Mouse (Mus musculus) cortical plate, adult 2 months (tissue): ENCODE results near the gene Ccdc80. TPM values are rescaled to one million over a fixed set of nuclear protein-coding genes. Genes with fewer than 3 reads are reported as not detected.

Experiments used
- H3K27ac ChIP-seq: fragments of 200-500 bp; 2 replicates; pipeline ENCODE4 v1.5.1; 2012; ENCODE audit warnings: low read length, control low read depth, inconsistent platforms; ENCODE audit not compliant: insufficient read depth
- H3K4me1 ChIP-seq: fragments of 200-500 bp; 2 replicates; pipeline ENCODE4 v1.6.1; 2011; ENCODE audit warnings: low read length; ENCODE audit not compliant: control insufficient read depth, insufficient read depth
- H3K4me3 ChIP-seq: fragments of 200-500 bp; 2 replicates; pipeline ENCODE4 v1.5.1; 2011; ENCODE audit warnings: mild to moderate bottlenecking, low read length, control low read depth; ENCODE audit not compliant: insufficient read depth
- CTCF ChIP-seq: fragments of 200-500 bp; IDR thresholded peaks from 2 replicates; pipeline ENCODE4 v1.5.1; 2011; ENCODE audit warnings: mild to moderate bottlenecking, control low read depth, low read length; ENCODE audit not compliant: insufficient read depth; ENCODE audit errors: extremely low read depth
- POLR2A ChIP-seq: fragments of 200-500 bp; IDR thresholded peaks from 2 replicates; pipeline ENCODE4 v1.6.1; 2011; ENCODE audit warnings: mild to moderate bottlenecking, low read length, control low read depth; ENCODE audit not compliant: insufficient read depth; ENCODE audit errors: extremely low read depth
- polyA plus RNA-seq: library from polyadenylated mRNA; depleted of rRNA; stranded (reverse); fragments of >200 nt; gene quantifications from 2 replicates; pipeline ENCODE4 v1.2.3, GENCODE M21; 2012

Gene Ccdc80
- polyA plus RNA-seq, 1 experiment, result 8.3 TPM

GRCm38 (mm10) chr16:45090005-45090404 lies 3.2 kb upstream of the Ccdc80 start:
- 0 out of 2 replicates have a peak, but pooled peaks cover 2% of the 10 kb centered on the region for H3K4me1 ChIP-seq
- no peak overlapping the region for H3K27ac ChIP-seq
- no peak for TF ChIP-seq POLR2A
- TF ChIP-seq CTCF, result peak; percentile 88

GRCm38 (mm10) chr16:45094136-45094756 lies 1.0 kb downstream of the Ccdc80 start:
- Histone ChIP-seq H3K4me3 (peak overlapping the region; percentile 4; the same call in 1 of the 2 replicates), H3K4me1 (0 out of 2 replicates have a peak, but pooled peaks cover 2% of the 10 kb centered on the region), H3K27ac (no peak overlapping the region)
- TF ChIP-seq CTCF (no peak), POLR2A (no peak)

More at GRCm38 (mm10) chr16:45090005-45090404, 3.2 kb upstream of the Ccdc80 start:
- no peak overlapping the region for H3K4me3 ChIP-seq

GRCm38 (mm10) chr16:45095030-45095429 lies 1.8 kb downstream of the Ccdc80 start:
- Histone ChIP-seq H3K27ac (no peak overlapping the region), H3K4me1 (0 out of 2 replicates have a peak, but pooled peaks cover 2% of the 10 kb centered on the region), H3K4me3 (no peak overlapping the region)
- no peak for TF ChIP-seq CTCF
- TF ChIP-seq POLR2A, result no peak

GRCm38 (mm10) chr16:45095561-45096482 lies 2.6 kb downstream of the Ccdc80 start:
- TF ChIP-seq CTCF (no peak), POLR2A (no peak)
- H3K4me3 ChIP-seq, result peak overlapping the region; percentile 14

GRCm38 (mm10) chr16:45097467-45097866 lies 4.3 kb downstream of the Ccdc80 start:
- H3K27ac ChIP-seq, result no peak overlapping the region
- no peak overlapping the region for H3K4me3 ChIP-seq
- H3K4me1 ChIP-seq, result 0 out of 2 replicates have a peak, but pooled peaks cover 2% of the 10 kb centered on the region
- no peak for TF ChIP-seq POLR2A
- no peak for TF ChIP-seq CTCF

More at GRCm38 (mm10) chr16:45095561-45096482, 2.6 kb downstream of the Ccdc80 start:
- Histone ChIP-seq H3K27ac (no peak overlapping the region), H3K4me1 (0 out of 2 replicates have a peak, but pooled peaks cover 2% of the 10 kb centered on the region)

- no peak overlapping the region for H3K27ac ChIP-seq
- no peak overlapping the region; the same call in 1 of the 2 replicates for H3K4me3 ChIP-seq
- 0 out of 2 replicates have a peak, but pooled peaks cover under 1% of the 10 kb centered on the region for H3K4me1 ChIP-seq
- TF ChIP-seq CTCF (no peak), POLR2A (no peak)
These were observed 5.1 kb downstream of the Ccdc80 start for GRCm38 (mm10) chr16:45098186-45098885.

- H3K4me1 ChIP-seq, result no peaks in the 10 kb centered on the region
- H3K27ac ChIP-seq, result no peak overlapping the region
- no peak for TF ChIP-seq POLR2A
- no peak for TF ChIP-seq CTCF
- H3K4me3 ChIP-seq, result no peak overlapping the region; the same call in 1 of the 2 replicates
These were observed 5.6 kb downstream of the Ccdc80 start for GRCm38 (mm10) chr16:45098886-45099210.

GRCm38 (mm10) chr16:45100892-45101291 lies 7.7 kb downstream of the Ccdc80 start:
- Histone ChIP-seq H3K4me1 (0 out of 2 replicates have a peak, but pooled peaks cover 1% of the 10 kb centered on the region), H3K27ac (no peak overlapping the region), H3K4me3 (no peak overlapping the region)
- TF ChIP-seq CTCF (no peak), POLR2A (no peak)

- Histone ChIP-seq H3K4me1 (0 out of 2 replicates have a peak, but pooled peaks cover 1% of the 10 kb centered on the region), H3K27ac (no peak overlapping the region), H3K4me3 (no peak overlapping the region)
- TF ChIP-seq POLR2A, result no peak
- TF ChIP-seq CTCF, result no peak
These were observed 11.8 kb downstream of the Ccdc80 start for GRCm38 (mm10) chr16:45104993-45105392.
